Mouse (Mus musculus) kidney, postnatal 0 days (tissue): Measurements from ENCODE around the gene Gramd4. TPM values are rescaled to one million over a fixed set of nuclear protein-coding genes. Genes with fewer than 3 reads are reported as not detected.
A peak's percentile ranks its signal among the peaks of the same experiment; 100 is the strongest.

ENCODE experiments used
- ATAC-seq: fragments of 200-750 bp; cut with Nextera tagmentation; replicated peaks from 2 replicates; pipeline ENCODE4 v1.8.0; 2017; ENCODE audit warnings: low read depth, moderate number of reproducible peaks, moderate TSS enrichment, moderate library complexity; ENCODE audit not compliant: low FRiP score
- DNase-seq: peaks from one replicate; pipeline ENCODE4 v3.0.0-alpha.2; 2016; ENCODE audit warnings: low spot score
- H3K27ac ChIP-seq: fragments of 300-500 bp; sonication (generic); 2 replicates; pipeline ENCODE4 v1.5.1; 2014; ENCODE audit warnings: mild to moderate bottlenecking
- H3K27me3 ChIP-seq: fragments of 300-500 bp; sonication (generic); 2 replicates; pipeline ENCODE4 v1.6.1; 2014; ENCODE audit warnings: low read length, mixed read lengths; ENCODE audit not compliant: insufficient read depth
- H3K36me3 ChIP-seq: fragments of 300-500 bp; sonication (generic); 2 replicates; pipeline ENCODE4 v1.6.1; 2014; ENCODE audit warnings: low read length, mixed read lengths; ENCODE audit not compliant: insufficient read depth
- H3K4me1 ChIP-seq: fragments of 300-500 bp; sonication (generic); replicated peaks from 2 replicates; pipeline ENCODE4 v1.6.1; 2014; ENCODE audit warnings: antibody characterized with exemption, low read length, mixed read lengths; ENCODE audit not compliant: insufficient read depth
- H3K4me2 ChIP-seq: fragments of 300-500 bp; sonication (generic); 2 replicates; pipeline ENCODE4 v1.6.1; 2014; ENCODE audit warnings: mild to moderate bottlenecking, low read length, moderate library complexity, mixed read lengths
- H3K4me3 ChIP-seq: fragments of 300-500 bp; sonication (generic); replicated peaks from 2 replicates; pipeline ENCODE4 v1.5.1; 2014; ENCODE audit warnings: low read depth, low read length
- H3K9ac ChIP-seq: fragments of 300-500 bp; sonication (generic); 2 replicates; pipeline ENCODE4 v1.6.1; 2014; ENCODE audit warnings: low read depth, low read length
- H3K9me3 ChIP-seq: fragments of 300-500 bp; sonication (generic); replicated peaks from 2 replicates; pipeline ENCODE4 v1.6.1; 2016; ENCODE audit warnings: low read length, inconsistent platforms, mixed read lengths
- CTCF ChIP-seq: IDR thresholded peaks from 2 replicates; pipeline ENCODE4 v1.5.1; 2016; ENCODE audit warnings: antibody characterized with exemption, low read depth, mild to moderate bottlenecking, moderate library complexity
- WGBS: fragments of 180-500 bp; shearing (Covaris S2); extraction: QIAGEN DNeasy Blood & Tissue Kit; methylation state at CpG from one replicate; pipeline ENCODE4 v1.1.7; 2014; 5-methylcytosine and 5-hydroxymethylcytosine counted together
- polyA plus RNA-seq: library from polyadenylated mRNA; unstranded; fragments of >200 nt; fragmentation: Nextera tagmentation; extraction: Ambion mirVana; gene quantifications from 2 replicates; pipeline ENCODE4 v1.2.1, GENCODE M21; 2015

Gene Gramd4
- polyA plus RNA-seq, 1 experiment from 2014 or later: 13.3 TPM

DNA sequence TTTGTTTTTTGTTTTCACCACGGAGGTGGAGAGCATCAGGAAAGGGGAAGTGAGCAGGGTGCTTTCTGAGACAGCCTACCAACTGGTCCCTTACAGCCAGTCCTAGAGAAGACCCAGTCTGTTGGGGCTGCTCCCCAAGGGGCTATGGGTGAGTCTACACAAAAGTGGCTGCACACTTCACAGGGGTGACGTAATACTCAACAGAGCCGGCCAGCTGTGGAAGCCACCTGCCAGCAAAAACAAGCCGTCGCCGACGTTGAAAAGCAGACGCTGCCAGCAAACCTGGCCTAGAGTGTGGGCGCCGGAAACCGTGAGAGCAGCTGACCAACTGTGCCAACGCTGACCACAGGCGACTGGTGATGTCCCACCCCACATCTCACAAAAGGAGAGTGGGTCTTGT lies 125.2 kb downstream of the Gramd4 start:
- no peaks in the 10 kb centered on the region for H3K36me3 ChIP-seq
- H3K9me3 ChIP-seq: no peaks in the 10 kb centered on the region
- no peak for DNase-seq
- H3K4me2 ChIP-seq: no peak overlapping the region
- H3K4me1 ChIP-seq: peaks cover 15% of the 10 kb centered on the region; the same call in 1 of the 2 replicates
- no peak for ATAC-seq
- WGBS: 56% methylated on average over 13 of the region's 13 CpGs
- no peak overlapping the region for H3K4me3 ChIP-seq
- no peaks in the 10 kb centered on the region for H3K27me3 ChIP-seq
- no peak overlapping the region for H3K9ac ChIP-seq
- TF ChIP-seq CTCF: no peak
- H3K27ac ChIP-seq: 0 out of 2 replicates have a peak overlapping the region, but pooled peaks have one; percentile 25

DNA sequence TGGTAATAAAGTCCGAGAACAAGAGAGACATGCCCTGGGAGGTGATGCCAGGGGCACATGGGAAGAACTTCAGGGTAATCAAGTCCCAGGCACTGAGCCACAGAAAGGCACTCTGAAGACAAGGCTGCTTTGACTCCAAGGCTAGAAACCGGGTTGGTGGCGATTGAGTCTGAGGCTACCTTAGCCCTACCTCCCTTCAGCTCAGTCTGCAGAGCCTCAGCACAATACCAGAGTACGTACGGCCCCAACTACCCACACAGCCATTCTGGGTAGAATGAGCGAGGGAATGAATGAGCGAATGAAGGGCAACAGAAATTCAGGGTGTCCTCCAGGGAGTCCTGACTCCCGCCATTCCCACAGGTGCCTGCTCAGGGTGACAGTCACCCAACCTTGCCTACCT lies 126.0 kb downstream of the Gramd4 start:
- no peak overlapping the region for H3K4me3 ChIP-seq
- H3K36me3 ChIP-seq: no peaks in the 10 kb centered on the region
- TF ChIP-seq CTCF: no peak
- no peak overlapping the region for H3K9ac ChIP-seq
- ATAC-seq: no peak
- no peak overlapping the region for H3K4me2 ChIP-seq
- H3K9me3 ChIP-seq: no peaks in the 10 kb centered on the region
- 96% methylated on average over 8 of the region's 8 CpGs for WGBS
- H3K27ac ChIP-seq: no peak overlapping the region
- no peak for DNase-seq
- peaks cover 19% of the 10 kb centered on the region; the same call in 1 of the 2 replicates for H3K4me1 ChIP-seq
- H3K27me3 ChIP-seq: no peaks in the 10 kb centered on the region

DNA sequence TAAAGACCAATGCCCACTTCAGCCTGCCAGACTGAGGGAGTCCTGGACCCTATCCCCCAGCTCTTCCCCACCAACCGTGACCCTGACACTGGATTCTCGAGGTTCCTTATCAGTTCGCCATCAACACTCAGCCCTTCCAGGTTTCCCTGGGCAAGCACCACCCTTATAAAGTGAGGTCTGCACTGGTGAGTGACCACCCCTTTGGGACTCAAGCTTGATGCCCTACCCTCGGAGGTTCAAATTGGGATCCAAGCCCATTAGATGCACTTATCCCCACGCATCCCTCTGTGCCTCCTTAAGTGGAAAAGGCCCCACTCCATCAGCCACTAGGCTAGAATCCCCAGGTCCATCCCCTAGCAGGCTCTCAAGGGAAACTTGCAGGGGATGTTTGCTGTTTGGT lies 126.6 kb downstream of the Gramd4 start:
- H3K36me3 ChIP-seq: no peaks in the 10 kb centered on the region
- no peak overlapping the region for H3K9ac ChIP-seq
- peak overlapping the region; percentile 83; the same call in 1 of the 2 replicates for H3K4me3 ChIP-seq
- no peaks in the 10 kb centered on the region for H3K27me3 ChIP-seq
- H3K4me2 ChIP-seq: peak overlapping the region; percentile 71
- peaks cover 25% of the 10 kb centered on the region; the same call in 1 of the 2 replicates for H3K4me1 ChIP-seq
- 69% methylated on average over 5 of the region's 5 CpGs for WGBS
- no peak for TF ChIP-seq CTCF
- H3K27ac ChIP-seq: no peak overlapping the region
- no peak for ATAC-seq
- DNase-seq: no peak
- no peaks in the 10 kb centered on the region for H3K9me3 ChIP-seq

DNA sequence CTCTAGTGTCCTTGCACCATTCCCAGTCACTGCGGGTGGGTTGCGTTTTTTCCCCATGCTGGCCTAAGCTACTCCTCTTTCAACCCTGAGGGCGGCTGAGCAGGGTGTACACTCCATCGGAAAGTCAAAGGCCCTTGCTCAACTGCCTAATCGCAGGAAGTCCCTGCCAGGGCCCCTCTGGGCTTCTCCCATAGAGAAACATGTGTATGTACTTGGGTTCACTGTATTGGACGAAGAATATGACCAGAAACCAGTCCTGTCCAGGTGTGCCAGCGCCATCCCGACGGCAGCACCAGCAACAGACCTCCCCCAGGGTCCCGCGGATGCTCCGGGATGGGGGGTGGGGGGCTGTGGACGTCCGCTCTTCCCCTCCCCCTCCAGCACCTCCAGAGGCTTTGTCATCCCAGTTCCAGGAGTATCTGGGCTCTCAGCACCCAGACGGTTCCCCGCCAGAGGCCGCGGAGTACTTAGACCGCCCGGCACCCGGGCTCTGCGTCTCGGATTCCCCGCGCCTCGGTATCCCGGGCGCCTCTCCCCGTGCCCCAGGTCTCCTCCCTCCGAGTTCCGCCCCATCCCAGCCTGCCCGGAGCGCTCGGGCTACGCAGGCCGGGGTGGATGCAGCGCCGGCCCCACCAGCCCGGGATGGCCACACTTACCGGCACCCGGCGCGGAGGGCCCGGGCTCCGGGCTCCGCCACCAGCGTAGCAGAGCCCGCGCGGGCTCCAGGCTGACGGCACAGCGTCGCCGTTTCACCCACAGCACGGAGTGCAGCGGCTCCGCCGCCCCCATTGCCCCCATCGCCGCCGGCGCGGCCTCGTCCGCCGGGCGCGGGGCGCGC lies 127.6 kb downstream of the Gramd4 start:
- WGBS: under 1% methylated on average over 68 of the region's 70 CpGs
- H3K36me3 ChIP-seq: no peaks in the 10 kb centered on the region
- H3K9ac ChIP-seq: peak overlapping the region; percentile 93
- peak overlapping the region; percentile 91 for H3K27ac ChIP-seq
- peak; percentile 27 for ATAC-seq
- peaks cover 34% of the 10 kb centered on the region for H3K4me1 ChIP-seq
- DNase-seq: peak; percentile 53
- H3K27me3 ChIP-seq: no peaks in the 10 kb centered on the region
- no peaks in the 10 kb centered on the region for H3K9me3 ChIP-seq
- peak overlapping the region; percentile 83 for H3K4me3 ChIP-seq
- no peak for TF ChIP-seq CTCF
- H3K4me2 ChIP-seq: peak overlapping the region; percentile 71

DNA sequence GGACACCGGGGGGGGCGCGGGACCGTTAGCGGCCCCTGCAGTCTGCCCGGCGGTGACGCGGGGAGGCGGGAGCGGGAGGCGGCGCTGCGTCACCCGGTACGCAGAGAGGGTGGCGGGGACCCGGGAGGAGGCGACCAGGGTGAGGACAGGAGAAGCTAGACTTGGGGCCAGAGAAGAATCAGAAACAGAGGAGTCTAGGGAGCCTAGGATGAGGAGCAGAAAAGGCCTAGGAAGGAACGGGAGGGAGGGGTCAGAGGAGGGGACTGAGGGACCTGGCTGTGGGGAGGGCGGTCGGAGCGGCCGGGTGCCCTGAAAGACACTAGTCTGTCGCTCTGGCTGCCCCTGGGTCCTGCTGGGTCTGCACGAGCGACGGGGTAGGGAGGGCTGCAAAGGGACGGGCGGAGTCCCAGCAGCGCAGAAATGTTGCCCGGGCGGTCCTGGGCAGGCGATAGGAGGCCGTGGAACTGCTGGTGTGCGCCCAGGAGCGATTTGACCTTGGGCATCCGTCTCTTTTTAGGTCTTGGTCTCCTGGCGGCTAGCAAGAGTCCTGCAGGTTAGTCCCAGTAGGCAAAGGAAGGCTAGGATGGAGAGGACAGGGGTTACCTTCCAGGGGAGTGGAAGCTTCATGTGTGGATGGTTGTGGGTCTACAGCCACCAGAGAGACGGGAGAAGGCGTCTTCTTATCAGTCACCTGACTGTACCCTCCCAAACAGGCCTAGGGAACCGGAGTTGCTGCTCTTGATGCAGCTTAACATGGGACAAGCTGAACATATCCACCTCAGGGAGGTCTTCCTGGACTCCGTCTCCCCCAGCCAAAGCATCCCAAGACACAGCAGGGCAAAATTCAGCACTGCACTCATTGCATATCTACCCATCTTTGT lies 128.4 kb downstream of the Gramd4 start, which contains the start of gene Cerk:
TSS of gene Cerk (minus strand) at position 453 of the 881 bp plus-strand sequence.
- TF ChIP-seq CTCF: peak; percentile 63
- peak within 1 kb of the TSS; percentile 93 for H3K9ac ChIP-seq
- H3K4me2 ChIP-seq: peak within 1 kb of the TSS; percentile 71
- no peaks in the 10 kb centered on the region for H3K9me3 ChIP-seq
- DNase-seq (peak; percentile 85), ATAC-seq (peak; percentile 69)
- H3K4me3 ChIP-seq: peak within 1 kb of the TSS; percentile 83
- H3K27ac ChIP-seq: peak within 1 kb of the TSS; percentile 91
- 5% methylated on average over 41 of the region's 43 CpGs for WGBS
- H3K36me3 ChIP-seq: no peaks in the 10 kb centered on the region
- peaks cover 35% of the 10 kb centered on the region for H3K4me1 ChIP-seq
- no peaks in the 10 kb centered on the region for H3K27me3 ChIP-seq

DNA sequence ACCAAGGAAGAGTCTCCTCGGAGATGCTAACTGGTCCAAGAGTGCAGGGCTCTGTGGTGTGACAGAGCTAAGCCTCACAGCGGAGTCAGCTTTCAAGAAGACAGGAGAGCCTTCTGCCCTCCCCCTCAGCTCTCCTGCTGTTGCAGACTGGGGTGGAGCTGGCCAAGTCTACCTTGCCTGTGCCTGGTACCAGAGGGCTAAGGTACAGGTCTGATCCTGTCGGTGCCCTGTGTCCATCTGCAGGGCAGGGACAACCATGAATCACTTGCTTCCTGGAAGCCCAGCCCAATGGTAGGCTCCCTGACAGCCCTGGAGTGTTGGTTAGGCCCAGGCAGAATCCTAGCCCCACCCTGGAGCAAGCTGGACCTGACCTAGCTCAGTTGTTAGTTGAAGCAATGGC lies 129.2 kb downstream of the Gramd4 start:
- 51% methylated on average over 3 of the region's 3 CpGs for WGBS
- H3K36me3 ChIP-seq: no peaks in the 10 kb centered on the region
- no peaks in the 10 kb centered on the region for H3K9me3 ChIP-seq
- peaks cover 38% of the 10 kb centered on the region for H3K4me1 ChIP-seq
- H3K9ac ChIP-seq: no peak overlapping the region
- H3K4me3 ChIP-seq: no peak overlapping the region
- no peak overlapping the region for H3K4me2 ChIP-seq
- no peak for DNase-seq
- H3K27ac ChIP-seq: no peak overlapping the region
- H3K27me3 ChIP-seq: no peaks in the 10 kb centered on the region
- no peak for TF ChIP-seq CTCF
- no peak for ATAC-seq

Other genes starting within 250 kb of the Gramd4 start
- gene Cdpf1, start 246.0 kb upstream of the Gramd4 start, polyA plus RNA-seq: 35.3 and 38.5 TPM in 2 replicates
- gene Pkdrej, start 236.0 kb upstream of the Gramd4 start, polyA plus RNA-seq: 0.13 TPM in 2 replicates
- 8.7 and 9.1 TPM in 2 replicates for gene Ttc38, start 225.4 kb upstream of the Gramd4 start, polyA plus RNA-seq
- 11.4 and 12.8 TPM in 2 replicates for gene Gtse1, start 197.9 kb upstream of the Gramd4 start, polyA plus RNA-seq
- 37.1 and 40.9 TPM in 2 replicates for gene Trmu, start 178.4 kb upstream of the Gramd4 start, polyA plus RNA-seq
- gene Celsr1, start 23.9 kb upstream of the Gramd4 start, polyA plus RNA-seq: 2.9 TPM in 2 replicates
- gene Cerk, start 128.4 kb downstream of the Gramd4 start, polyA plus RNA-seq: 9.4 and 10.6 TPM in 2 replicates
- 12.7 and 14.0 TPM in 2 replicates for gene Tbc1d22a, start 156.8 kb downstream of the Gramd4 start, polyA plus RNA-seq